Mouse (Mus musculus) erythroblast, embryonic 14.5 days (primary cell): ENCODE data around the gene Nrl.

Experiments used
- GATA1 ChIP-seq: IDR thresholded peaks from 2 replicates; pipeline ENCODE4 v1.6.1; 2012; ENCODE audit warnings: low read length, inconsistent platforms, mixed read lengths
- TAL1 ChIP-seq: IDR thresholded peaks from 3 replicates; pipeline ENCODE4 v1.6.1; 2012; ENCODE audit warnings: low read length, inconsistent platforms, mixed read lengths

GRCm38 (mm10) chr14:55540067-55540786 is 15.4 kb upstream of the Nrl start, which contains the start of gene Pck2:
- TF ChIP-seq TAL1 (no peak), GATA1 (no peak)
